Mouse (Mus musculus): ENCODE measurements around the gene Itga5. TPM values are rescaled to one million over a fixed set of nuclear protein-coding genes. Genes with fewer than 3 reads are reported as not detected.
A peak's percentile ranks its signal among the peaks of the same experiment; 100 is the strongest.

Itga5 gene
- total RNA-seq, 2 experiments from 2014 or later, result 1.2 to 2.1 TPM

GRCm38 (mm10) chr15:103300560-103300959 lies 66.0 kb downstream of the Itga5 start:
- no peak for DNase-seq (ENCODE audit: low spot score in 2 of 2)
- Histone ChIP-seq H3K27ac (peak overlapping the region; percentile 88), H3K4me3 (peak overlapping the region; percentile 39)
- no peak for TF ChIP-seq CTCF (conservative IDR thresholded peaks at IDR 0.05)

GRCm38 (mm10) chr15:103300067-103300471 lies 66.5 kb downstream of the Itga5 start:
- DNase-seq (ENCODE audit: low spot score in 2 of 2), result peak; percentile 55 to 63
- Histone ChIP-seq H3K4me3 (peak overlapping the region; percentile 39), H3K27ac (peak overlapping the region; percentile 88)
- no peak for TF ChIP-seq CTCF (conservative IDR thresholded peaks at IDR 0.05)

GRCm38 (mm10) chr15:103299644-103300043 lies 66.9 kb downstream of the Itga5 start:
- no peak for DNase-seq (ENCODE audit: low spot score in 2 of 2)
- TF ChIP-seq CTCF (conservative IDR thresholded peaks at IDR 0.05), result no peak
- peak overlapping the region; percentile 88 for H3K27ac ChIP-seq
- peak overlapping the region; percentile 39 for H3K4me3 ChIP-seq

GRCm38 (mm10) chr15:103298861-103299616 lies 67.5 kb downstream of the Itga5 start:
- Histone ChIP-seq H3K4me3 (no peak overlapping the region), H3K27ac (peak overlapping the region; percentile 88)
- no peak for TF ChIP-seq CTCF (conservative IDR thresholded peaks at IDR 0.05)
- no peak for DNase-seq (ENCODE audit: low spot score in 2 of 2)

- TF ChIP-seq CTCF (conservative IDR thresholded peaks at IDR 0.05), result no peak
- Histone ChIP-seq H3K27ac (0 out of 2 replicates have a peak overlapping the region, but pooled peaks have one; percentile 43), H3K4me3 (no peak overlapping the region)
- no peak for DNase-seq (ENCODE audit: low spot score in 2 of 2)
These were observed 68.5 kb downstream of the Itga5 start for GRCm38 (mm10) chr15:103298026-103298425.

- no peak for TF ChIP-seq CTCF (conservative IDR thresholded peaks at IDR 0.05)
- Histone ChIP-seq H3K27ac (0 out of 2 replicates have a peak overlapping the region, but pooled peaks have one; percentile 43), H3K4me3 (no peak overlapping the region)
- DNase-seq (ENCODE audit: low spot score in 2 of 2), result no peak
These were observed 69.2 kb downstream of the Itga5 start for GRCm38 (mm10) chr15:103297313-103297712.

GRCm38 (mm10) chr15:103295851-103296250 lies 70.7 kb downstream of the Itga5 start:
- no peak for DNase-seq (ENCODE audit: low spot score in 2 of 2)
- no peak for TF ChIP-seq CTCF (conservative IDR thresholded peaks at IDR 0.05)
- Histone ChIP-seq H3K27ac (no peak overlapping the region), H3K4me3 (no peak overlapping the region)

GRCm38 (mm10) chr15:103294649-103295048 lies 71.9 kb downstream of the Itga5 start:
- DNase-seq (ENCODE audit: low spot score in 2 of 2), result no peak
- Histone ChIP-seq H3K4me3 (no peak overlapping the region), H3K27ac (no peak overlapping the region)
- no peak for TF ChIP-seq CTCF (conservative IDR thresholded peaks at IDR 0.05)

Small RNAs within 50 kb of the gene (microRNA-seq; reads per million reads assigned to microRNA genes)
- 0 reads per million in 2 experiments for gene Mir6963

Other genes starting within 250 kb of the Itga5 start
- gene Smug1, start 199.7 kb downstream of the Itga5 start, total RNA-seq (2021), result 10 to 100 TPM; 17.9 to 18.2 TPM
- 100 to 1,000 TPM; 179 to 187 TPM for gene Cbx5, start 126.9 kb downstream of the Itga5 start, total RNA-seq (2021)
- gene Hnrnpa1, start 126.3 kb downstream of the Itga5 start, total RNA-seq (2021), result 100 to 1,000 TPM; 256 to 265 TPM
- gene Nfe2, start 108.4 kb downstream of the Itga5 start, total RNA-seq (2021), result not detected
- gene Copz1, start 94.0 kb downstream of the Itga5 start, total RNA-seq (2021), result 10 to 100 TPM; 91.0 to 96.2 TPM
- gene Gpr84, start 56.2 kb downstream of the Itga5 start, total RNA-seq (2021), result under 1 TPM; 0.61 to 0.81 TPM
- 10 to 100 TPM; 40.8 to 42.2 TPM for gene Zfp385a, start 26.7 kb downstream of the Itga5 start, total RNA-seq (2021)
- gene Gtsf1, start 63.7 kb upstream of the Itga5 start, total RNA-seq (2021), result not detected
- not detected for gene Gtsf2, start 81.7 kb upstream of the Itga5 start, total RNA-seq (2021)
- 1 to 10 TPM; 6.9 to 8.7 TPM for gene Nckap1l, start 87.0 kb upstream of the Itga5 start, total RNA-seq (2021)
- 100 to 1,000 TPM; 109 to 117 TPM for gene Pde1b, start 136.3 kb upstream of the Itga5 start, total RNA-seq (2021)
- 100 to 1,000 TPM; 118 to 136 TPM for gene Ppp1r1a, start 171.2 kb upstream of the Itga5 start, total RNA-seq (2021)
- 1 to 10 TPM in 1 of 2 experiments, not detected in 1; 1.7 TPM for gene Glycam1, start 198.3 kb upstream of the Itga5 start, total RNA-seq (2021)

Data from layer of hippocampus, adult 2 months (tissue).